Mouse (Mus musculus) megakaryocyte-erythroid progenitor cell, adult 5-6 weeks (primary cell): Measurements from ENCODE around the gene 4931428L18Rik. TPM values are rescaled to one million over a fixed set of nuclear protein-coding genes. Genes with fewer than 3 reads are reported as not detected.
A peak's percentile ranks its signal among the peaks of the same experiment; 100 is the strongest.

Experiments
- ATAC-seq: replicated peaks from 2 replicates; pipeline ENCODE4 v1.8.0; 2016; ENCODE audit warnings: mild to moderate bottlenecking, inconsistent platforms; ENCODE audit not compliant: severe bottlenecking, poor library complexity, low FRiP score, low TSS enrichment
- total RNA-seq, 2 experiments: library from RNA; stranded (forward) in 1 of 2; stranded (reverse) in 1 of 2; fragments of 200-1000, 215-1000 nt in 1 of 2; fragments of >200 nt in 1 of 2; fragmentation: Nextera tagmentation in 1 of 2; gene quantifications; 2 replicates each; pipeline ENCODE4 v1.2.3; 2014 to 2017

The 4931428L18Rik gene
- total RNA-seq (2014; fragmentation: Nextera tagmentation) (not detected in 2 replicates), total RNA-seq (2017) (not detected in 2 replicates)

- ATAC-seq, result no peak
These were observed at the start of gene 4931428L18Rik, which contains the start of gene Pih1d3 for GRCm38 (mm10) chr1:31222564-31222963. Gene 4931428L18Rik (minus strand): TSS chr1:31222684. Gene Pih1d3 (plus strand): TSS chr1:31222838.

- ATAC-seq, result no peak
These were observed 37.9 kb upstream of the 4931428L18Rik start for GRCm38 (mm10) chr1:31260218-31260923.

- no peak for ATAC-seq
These were observed 11.0 kb upstream of the 4931428L18Rik start for GRCm38 (mm10) chr1:31233319-31234036.

- no peak for ATAC-seq
These were observed 1.8 kb downstream of the 4931428L18Rik start for GRCm38 (mm10) chr1:31220599-31221250.

- no peak for ATAC-seq
These were observed 7.7 kb downstream of the 4931428L18Rik start for GRCm38 (mm10) chr1:31214831-31215230.

GRCm38 (mm10) chr1:31210144-31210543 is 12.3 kb downstream of the 4931428L18Rik start:
- ATAC-seq, result peak; percentile 74; the same call in 1 of the 2 replicates

- no peak for ATAC-seq
These were observed 16.7 kb downstream of the 4931428L18Rik start for GRCm38 (mm10) chr1:31205770-31206169.

GRCm38 (mm10) chr1:31205346-31205745 is 17.1 kb downstream of the 4931428L18Rik start:
- no peak for ATAC-seq

GRCm38 (mm10) chr1:31203771-31204170 is 18.7 kb downstream of the 4931428L18Rik start:
- no peak for ATAC-seq

GRCm38 (mm10) chr1:31196959-31197358 is 25.5 kb downstream of the 4931428L18Rik start:
- no peak for ATAC-seq

- no peak for ATAC-seq
These were observed 26.9 kb downstream of the 4931428L18Rik start for GRCm38 (mm10) chr1:31195633-31196032.

- no peak for ATAC-seq
These were observed 32.1 kb downstream of the 4931428L18Rik start for GRCm38 (mm10) chr1:31190237-31190866.

- ATAC-seq, result no peak
These were observed 44.2 kb downstream of the 4931428L18Rik start for GRCm38 (mm10) chr1:31178264-31178663.

GRCm38 (mm10) chr1:31176101-31176500 is 46.4 kb downstream of the 4931428L18Rik start, which contains the start of gene Lgsn:
Gene Lgsn (plus strand): TSS chr1:31176401.
- ATAC-seq, result no peak

GRCm38 (mm10) chr1:31175401-31175800 is 47.1 kb downstream of the 4931428L18Rik start:
- ATAC-seq, result no peak

GRCm38 (mm10) chr1:31165326-31166121 is 57.0 kb downstream of the 4931428L18Rik start:
- no peak for ATAC-seq

- no peak for ATAC-seq
These were observed 57.8 kb downstream of the 4931428L18Rik start for GRCm38 (mm10) chr1:31164527-31165189.

- ATAC-seq, result no peak
These were observed 65.6 kb downstream of the 4931428L18Rik start for GRCm38 (mm10) chr1:31156884-31157283.
